In the genomic region with DNA sequence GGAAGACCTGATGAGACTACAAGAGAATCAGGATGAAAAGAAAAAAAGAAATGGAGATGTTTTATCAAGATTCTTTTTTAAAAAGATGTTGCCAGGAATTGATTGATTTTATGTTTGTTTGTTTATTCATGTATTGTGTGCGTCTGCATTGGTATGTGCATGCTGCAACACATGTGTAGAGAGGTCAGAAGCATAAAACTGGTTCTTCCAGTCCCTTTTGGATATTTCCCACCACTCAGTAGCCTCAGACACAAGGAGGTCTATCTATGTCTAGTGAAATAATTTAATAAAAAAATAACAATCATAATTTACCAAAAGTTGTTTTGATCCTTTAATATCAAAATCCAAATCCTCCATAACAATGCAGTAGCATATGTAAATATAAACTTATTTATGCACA, we compare ENCODE assay signal across 33 mouse cellular contexts.
"Had no signal": no experiment of that assay in that cellular context is flagged by ENCODE, and none has a peak within 500 bp of the region (broad histone marks: within the 10 kb centered on the region; RNA-seq: fewer than 3 reads in every experiment).

No protein-coding gene starts in this region.

- H3K9me3 ChIP-seq: heart, embryonic 10.5 days; heart, embryonic 12.5 days; heart, embryonic 13.5 days; heart, embryonic 15.5 days; hindbrain, embryonic 10.5 days; hindbrain, embryonic 12.5 days; hindbrain, embryonic 13.5 days; hindbrain, embryonic 15.5 days; kidney, embryonic 15.5 days had no signal

- DNase-seq: heart, postnatal 10 days; heart, postnatal 14 days; heart, postnatal 36 days; heart, postnatal 4 days; kidney, adult 11 months; kidney, adult 18-20 months; kidney, adult 2 months; kidney, adult 8-10 months; kidney, adult 9 months; kidney, postnatal 10 days; kidney, postnatal 14 days; kidney, postnatal 25 days; kidney, postnatal 36 days; kidney, postnatal 4 days; layer of hippocampus, adult 9-11 months; layer of hippocampus, postnatal 36 days had no signal

- H3K4me3 ChIP-seq: heart, embryonic 10.5 days; heart, embryonic 12.5 days; heart, embryonic 13.5 days; heart, embryonic 15.5 days; hindbrain, embryonic 10.5 days; hindbrain, embryonic 12.5 days; hindbrain, embryonic 13.5 days; hindbrain, embryonic 15.5 days; kidney, embryonic 15.5 days; layer of hippocampus, adult 2 months; left cerebral cortex, adult 2 months had no signal

- H3K4me1 ChIP-seq: heart, embryonic 10.5 days; heart, embryonic 12.5 days; heart, embryonic 13.5 days; heart, embryonic 15.5 days; hindbrain, embryonic 10.5 days; hindbrain, embryonic 12.5 days; hindbrain, embryonic 13.5 days; hindbrain, embryonic 15.5 days; kidney, embryonic 15.5 days had no signal

- H3K9ac ChIP-seq: heart, embryonic 12.5 days; heart, embryonic 13.5 days; heart, embryonic 15.5 days; hindbrain, embryonic 12.5 days; hindbrain, embryonic 13.5 days; hindbrain, embryonic 14.5 days; hindbrain, embryonic 15.5 days; kidney, embryonic 15.5 days had no signal

- ATAC-seq: hindbrain, embryonic 16.5 days; hindbrain, postnatal 0 days; inflammation-experienced regulatory T-cells, adult 6 months had no signal

- H3K4me2 ChIP-seq: heart, embryonic 11.5 days; heart, embryonic 12.5 days; heart, embryonic 13.5 days; heart, embryonic 15.5 days; hindbrain, embryonic 12.5 days; hindbrain, embryonic 13.5 days; hindbrain, embryonic 14.5 days; hindbrain, embryonic 15.5 days; kidney, embryonic 15.5 days had no signal

- H3K27ac ChIP-seq: heart, embryonic 10.5 days; heart, embryonic 13.5 days; heart, embryonic 15.5 days; hindbrain, embryonic 10.5 days; hindbrain, embryonic 12.5 days; hindbrain, embryonic 13.5 days; hindbrain, embryonic 14.5 days; hindbrain, embryonic 15.5 days; hindbrain, postnatal 0 days; kidney, embryonic 15.5 days; kidney, postnatal 0 days; layer of hippocampus, adult 2 months; left cerebral cortex, adult 2 months had no signal

- H3K27me3 ChIP-seq: heart, embryonic 12.5 days; heart, embryonic 13.5 days; heart, embryonic 15.5 days; hindbrain, embryonic 12.5 days; hindbrain, embryonic 13.5 days; hindbrain, embryonic 15.5 days; kidney, embryonic 15.5 days had no signal

- H3K36me3 ChIP-seq: heart, embryonic 10.5 days; heart, embryonic 12.5 days; heart, embryonic 13.5 days; heart, embryonic 15.5 days; hindbrain, embryonic 10.5 days; hindbrain, embryonic 12.5 days; hindbrain, embryonic 13.5 days; hindbrain, embryonic 15.5 days; kidney, embryonic 15.5 days had no signal
